Mouse (Mus musculus): ENCODE measurements around the gene Lztfl1.
A peak's percentile ranks its signal among the peaks of the same experiment; 100 is the strongest.
"Not testable (repeated sequence)": the region's sequence is repeated elsewhere in the genome, so short reads cannot be mapped to it uniquely, and the experiment has no call there.

The Lztfl1 gene

DNA sequence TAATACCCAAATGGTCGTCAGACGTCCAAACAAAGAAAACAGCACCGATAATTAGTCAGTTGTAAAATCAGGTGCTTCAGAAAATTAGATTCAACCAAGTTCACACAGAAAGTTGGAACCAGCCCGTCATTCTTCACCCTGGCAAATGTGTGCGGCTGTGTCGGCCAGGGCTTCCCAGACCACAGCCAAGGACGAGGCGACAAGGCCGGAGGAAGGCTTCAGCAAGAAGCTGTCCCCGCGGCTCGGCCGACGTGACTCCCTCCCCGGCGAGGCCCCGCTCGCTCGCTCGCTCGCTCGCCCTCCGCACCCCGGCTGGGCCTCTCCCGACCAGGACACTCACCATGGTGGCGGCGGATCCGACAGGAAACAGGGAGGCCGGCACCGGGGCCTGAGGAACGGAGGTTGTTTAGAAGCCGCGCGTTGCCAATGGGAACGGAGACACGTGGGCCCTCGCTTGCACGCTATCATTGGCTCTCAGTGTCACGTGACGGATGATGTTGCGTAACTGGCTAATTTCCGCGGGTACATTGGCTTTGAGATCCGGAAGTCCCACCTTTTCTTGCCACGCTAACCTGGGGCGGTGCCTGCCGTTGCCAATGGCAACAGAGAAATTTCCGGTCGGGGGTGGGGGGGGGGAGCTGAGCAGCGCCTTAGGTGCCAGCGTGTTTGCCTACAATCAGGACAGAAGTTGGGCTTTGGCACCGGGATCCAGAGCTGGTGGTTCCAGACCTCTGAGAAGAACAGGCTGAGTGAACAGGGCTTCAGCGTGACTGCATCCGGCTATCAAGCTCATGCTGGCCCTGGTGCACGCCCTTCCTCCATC lies at the start of gene Lztfl1:
TSS of gene Lztfl1 (minus strand) at position 512 of the 823 bp plus-strand sequence.
- peak; percentile 93 to 96 for DNase-seq (ENCODE audit: low spot score in 2 of 2)

DNA sequence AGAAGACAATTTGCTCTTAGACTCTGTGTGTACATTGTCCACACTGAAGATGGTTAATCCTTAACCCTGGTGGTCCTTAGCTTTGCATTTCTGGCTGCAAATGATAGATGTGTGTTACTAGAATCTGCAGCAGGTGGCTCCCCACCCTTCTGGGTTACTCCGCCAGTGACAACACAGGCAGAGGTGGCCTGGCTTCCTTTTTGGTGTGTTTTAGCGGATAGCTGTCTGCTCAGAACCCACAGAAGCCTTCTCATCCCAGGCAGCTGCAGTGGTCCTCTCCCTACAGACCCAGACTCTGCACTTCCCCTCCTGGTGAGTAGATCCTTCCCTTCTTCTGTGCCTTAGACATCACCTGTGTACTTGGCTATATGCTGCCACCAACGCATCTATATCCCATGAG lies 49.5 kb upstream of the Lztfl1 start:
- DNase-seq (ENCODE audit: low spot score in 2 of 2): no peak

DNA sequence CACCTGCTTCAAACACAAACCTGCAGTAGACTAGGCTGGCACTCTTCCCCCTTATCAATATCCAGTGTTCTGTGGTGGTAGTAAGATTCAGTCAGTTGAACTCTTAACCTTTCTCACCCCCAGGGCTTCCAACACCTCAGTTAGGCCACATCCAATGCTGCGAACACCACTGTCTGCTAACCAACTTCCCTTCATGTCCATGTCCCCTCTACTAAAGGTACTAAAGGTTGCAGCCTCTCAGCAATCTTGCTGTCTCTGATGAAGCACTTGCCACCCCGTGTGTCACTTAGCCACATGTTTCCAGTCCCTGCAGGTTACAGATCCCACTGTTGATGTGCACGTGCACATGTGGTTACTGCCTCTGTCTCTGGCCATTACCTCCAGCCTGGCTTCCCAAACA lies 46.3 kb upstream of the Lztfl1 start:
- no peak for DNase-seq (ENCODE audit: low spot score in 2 of 2)

DNA sequence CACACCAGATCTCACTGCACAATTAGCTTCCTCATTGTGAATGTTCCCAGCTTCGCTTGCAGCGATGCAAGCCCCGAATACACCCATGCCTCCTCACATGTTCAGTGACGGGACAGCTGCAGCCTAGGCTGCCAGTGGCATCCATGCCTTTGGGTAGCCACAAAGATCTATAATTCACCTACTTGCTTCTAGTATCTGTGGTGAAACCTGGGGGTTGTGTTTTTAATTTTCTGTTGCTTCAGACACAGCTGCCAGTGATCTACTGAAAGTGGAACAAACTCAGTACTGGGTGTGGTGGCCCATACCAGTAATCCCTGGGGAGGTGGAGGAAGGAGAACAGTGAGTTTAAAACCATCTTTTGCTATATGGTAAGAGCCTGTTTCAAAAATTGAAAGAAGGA lies 45.4 kb upstream of the Lztfl1 start:
- DNase-seq (ENCODE audit: low spot score in 2 of 2): peak; percentile 77 to 82

DNA sequence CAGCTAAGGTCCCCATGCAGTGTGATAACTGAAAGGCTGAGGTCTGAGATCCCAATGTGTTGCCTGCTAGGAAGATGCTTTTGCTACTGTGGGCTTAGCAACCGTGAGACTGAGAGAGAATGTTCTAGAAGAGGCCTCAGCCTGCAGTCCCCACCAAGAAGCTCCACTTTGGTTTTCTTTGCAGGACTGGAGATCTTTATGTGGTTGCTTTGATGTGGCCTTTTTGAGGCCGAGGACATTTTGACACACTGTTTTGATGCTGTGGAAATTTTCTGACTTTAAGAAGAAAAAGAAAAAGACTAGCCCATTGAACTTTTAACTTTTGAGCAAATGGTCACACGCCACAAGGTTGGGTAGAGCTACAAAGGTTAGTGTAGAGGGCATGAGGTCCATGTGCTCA lies 43.3 kb upstream of the Lztfl1 start:
- no peak for DNase-seq (ENCODE audit: low spot score in 2 of 2)

DNA sequence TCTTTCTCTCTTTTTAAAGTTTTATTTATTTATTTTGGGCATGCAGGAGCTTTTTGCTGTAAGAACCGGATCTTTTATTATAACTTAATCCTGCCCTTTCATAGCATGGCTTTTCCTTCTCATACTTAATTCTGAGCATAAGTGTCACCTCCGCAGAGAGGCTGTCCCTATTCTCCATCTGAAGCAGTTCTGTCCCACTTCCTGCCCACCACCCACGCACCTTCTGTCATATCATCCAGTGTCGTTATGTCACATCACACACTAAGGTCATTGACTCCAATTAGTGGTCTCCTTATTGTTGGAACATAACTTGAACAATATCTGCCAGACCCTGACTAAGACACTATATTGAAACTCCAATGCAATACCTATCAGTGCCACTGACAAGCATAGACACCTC lies 41.1 kb upstream of the Lztfl1 start:
- DNase-seq (ENCODE audit: low spot score in 2 of 2): no peak

DNA sequence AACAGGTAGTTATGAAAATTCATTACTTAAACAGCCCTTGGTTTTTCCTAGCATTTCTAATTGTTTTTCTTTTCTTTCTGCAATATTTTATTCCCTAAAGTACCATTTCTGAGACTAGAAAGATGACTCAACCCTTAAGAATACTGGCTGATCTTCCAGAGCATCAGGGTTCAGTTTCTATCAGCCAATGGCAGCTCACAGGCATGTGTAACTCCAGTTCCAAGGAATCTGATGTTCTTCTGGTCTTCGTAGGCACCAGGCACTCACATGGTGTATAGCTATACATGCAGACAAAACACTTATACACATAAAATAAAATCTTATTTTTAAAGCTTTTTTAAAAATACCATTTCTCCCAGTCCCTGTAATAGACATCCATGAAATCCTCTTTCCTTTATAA lies 40.7 kb upstream of the Lztfl1 start:
- DNase-seq (ENCODE audit: low spot score in 2 of 2): no peak

DNA sequence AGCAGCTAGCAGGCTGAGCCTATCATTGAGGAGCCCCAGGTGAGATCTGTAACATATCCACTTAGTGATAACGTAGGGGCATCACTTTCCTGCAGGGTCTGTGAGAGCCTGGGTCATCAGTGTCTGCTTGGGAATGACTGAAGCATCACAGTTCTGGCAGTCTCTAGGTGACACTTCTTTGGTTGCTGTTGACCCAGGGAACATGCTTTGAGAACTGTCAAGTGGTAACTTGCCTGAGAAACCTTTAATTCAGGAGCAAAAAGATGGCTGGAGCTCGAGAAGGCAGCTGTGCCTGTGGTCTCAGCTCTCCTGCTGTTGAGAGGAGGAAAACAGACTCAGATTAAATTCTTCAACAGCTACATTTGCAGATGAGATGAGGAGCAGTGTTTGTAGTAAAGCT lies 39.8 kb upstream of the Lztfl1 start:
- DNase-seq (ENCODE audit: low spot score in 2 of 2): no peak

DNA sequence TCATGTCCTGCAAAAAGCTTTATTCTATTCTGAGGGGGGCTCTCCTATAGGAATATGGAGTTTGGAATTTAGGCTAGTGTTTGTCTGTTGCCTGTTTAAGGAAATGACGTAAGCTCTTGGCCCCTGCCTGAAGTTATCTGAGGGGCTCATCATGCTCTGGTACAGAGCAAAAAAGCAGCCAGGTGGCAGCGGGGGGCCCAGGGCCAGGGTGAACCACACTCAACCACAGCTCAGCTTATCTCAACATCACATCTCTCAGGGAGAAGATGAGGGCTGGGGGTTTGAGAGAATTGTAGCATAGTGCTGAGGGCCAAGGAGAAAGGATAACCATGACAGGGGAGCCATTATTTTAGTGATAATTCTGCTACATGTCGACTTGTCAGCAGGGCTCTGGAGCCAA lies 39.3 kb upstream of the Lztfl1 start:
- DNase-seq (ENCODE audit: low spot score in 2 of 2): peak in 1 of 2 experiments; percentile 11

DNA sequence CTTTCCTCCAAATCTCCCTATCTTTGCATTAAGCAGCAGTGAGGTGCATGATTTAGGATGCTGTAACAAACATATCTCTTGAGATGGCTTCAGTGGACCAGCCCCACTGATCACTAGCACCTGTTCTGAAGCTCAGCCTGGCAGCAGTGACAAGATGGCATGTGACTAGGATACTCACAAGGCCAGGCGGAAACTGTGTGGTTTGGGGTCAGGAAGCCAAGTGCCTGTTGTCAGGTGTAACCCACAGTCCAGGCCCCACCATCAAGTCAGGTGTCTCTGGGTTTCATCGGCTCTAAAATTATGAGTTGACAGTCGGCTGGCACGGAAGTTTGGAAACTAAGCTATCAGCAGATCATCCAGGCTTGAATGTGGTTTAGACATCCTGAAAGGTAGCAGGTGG lies 36.8 kb upstream of the Lztfl1 start:
- peak; percentile 79 to 81 for DNase-seq (ENCODE audit: low spot score in 2 of 2)

DNA sequence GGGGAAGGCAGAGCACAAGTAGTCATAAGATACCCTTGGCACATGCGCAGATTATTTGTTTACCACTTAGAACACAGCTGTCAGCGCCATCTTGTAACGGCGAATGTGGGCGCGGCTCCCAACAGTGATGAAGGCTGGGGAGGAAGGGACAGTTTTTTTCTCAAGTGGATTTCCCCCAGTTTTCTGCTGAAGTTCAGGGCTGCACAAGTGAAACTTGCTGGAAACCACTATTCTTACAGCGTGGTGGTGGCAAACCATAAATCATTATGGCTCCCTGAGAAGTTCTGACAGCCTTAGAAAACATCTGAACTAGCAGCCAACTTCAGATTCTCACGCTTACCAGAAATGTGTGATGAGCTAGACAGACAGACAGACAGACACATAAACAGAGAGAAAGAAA lies 32.2 kb upstream of the Lztfl1 start:
- DNase-seq (ENCODE audit: low spot score in 2 of 2): not testable (repeated sequence)

DNA sequence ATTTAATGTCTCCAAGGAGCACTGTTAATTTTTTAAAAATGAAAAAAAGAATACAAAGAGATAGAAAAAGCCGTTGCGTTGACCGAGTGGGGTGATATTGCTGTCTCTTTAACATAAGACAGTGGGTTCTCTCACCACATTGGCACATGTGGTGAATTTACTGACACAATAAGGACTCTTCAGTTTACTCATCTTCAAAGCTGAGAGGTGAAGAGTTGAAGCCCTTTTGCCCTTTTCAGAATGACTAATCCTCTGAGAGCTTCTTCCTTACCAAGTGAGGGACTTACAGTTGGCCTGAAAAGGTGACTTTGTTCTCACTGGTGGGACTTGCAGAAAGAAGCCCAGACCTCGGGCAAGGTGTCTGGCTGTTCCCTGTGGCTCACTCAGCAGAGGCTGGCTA lies 23.3 kb upstream of the Lztfl1 start:
- no peak for DNase-seq (ENCODE audit: low spot score in 2 of 2)

DNA sequence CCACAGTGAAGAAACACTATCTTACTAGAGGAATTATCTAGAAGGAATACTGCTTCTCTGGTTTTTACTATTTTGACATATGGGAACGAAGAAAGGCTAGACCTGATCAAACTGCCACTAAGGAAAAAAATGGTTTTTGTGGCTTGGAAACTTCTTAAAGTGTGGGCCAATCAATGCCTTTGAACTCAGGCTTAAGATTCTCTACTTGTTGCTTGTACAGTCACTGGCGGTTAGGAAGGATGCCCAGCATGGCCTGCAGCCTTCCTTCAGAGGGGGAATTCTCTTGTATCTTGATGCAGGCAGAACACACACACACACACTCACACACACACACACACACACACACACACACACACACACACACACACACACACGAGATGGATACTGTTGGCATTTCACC lies 16.6 kb upstream of the Lztfl1 start:
- DNase-seq (ENCODE audit: low spot score in 2 of 2): no peak

DNA sequence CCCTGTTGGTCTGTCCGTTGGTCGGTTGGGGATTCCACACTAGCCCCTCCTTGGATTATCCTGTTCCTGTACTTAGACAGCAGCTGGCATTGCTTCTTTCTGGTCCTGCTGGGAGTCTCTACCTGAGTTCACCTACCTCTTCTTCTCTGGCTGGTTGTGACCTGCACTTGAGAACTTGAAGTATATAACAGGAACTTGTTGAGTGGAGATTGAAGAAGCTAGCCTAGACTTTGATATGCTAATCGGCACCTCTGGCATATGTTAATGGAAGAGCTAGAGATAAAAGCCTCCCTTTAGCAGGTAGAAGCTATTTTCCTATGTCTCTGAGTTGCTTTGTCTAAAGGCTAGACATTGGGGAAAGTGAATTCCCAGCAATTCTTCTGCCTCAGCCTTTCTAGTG lies 13.8 kb upstream of the Lztfl1 start:
- DNase-seq (ENCODE audit: low spot score in 2 of 2): no peak

DNA sequence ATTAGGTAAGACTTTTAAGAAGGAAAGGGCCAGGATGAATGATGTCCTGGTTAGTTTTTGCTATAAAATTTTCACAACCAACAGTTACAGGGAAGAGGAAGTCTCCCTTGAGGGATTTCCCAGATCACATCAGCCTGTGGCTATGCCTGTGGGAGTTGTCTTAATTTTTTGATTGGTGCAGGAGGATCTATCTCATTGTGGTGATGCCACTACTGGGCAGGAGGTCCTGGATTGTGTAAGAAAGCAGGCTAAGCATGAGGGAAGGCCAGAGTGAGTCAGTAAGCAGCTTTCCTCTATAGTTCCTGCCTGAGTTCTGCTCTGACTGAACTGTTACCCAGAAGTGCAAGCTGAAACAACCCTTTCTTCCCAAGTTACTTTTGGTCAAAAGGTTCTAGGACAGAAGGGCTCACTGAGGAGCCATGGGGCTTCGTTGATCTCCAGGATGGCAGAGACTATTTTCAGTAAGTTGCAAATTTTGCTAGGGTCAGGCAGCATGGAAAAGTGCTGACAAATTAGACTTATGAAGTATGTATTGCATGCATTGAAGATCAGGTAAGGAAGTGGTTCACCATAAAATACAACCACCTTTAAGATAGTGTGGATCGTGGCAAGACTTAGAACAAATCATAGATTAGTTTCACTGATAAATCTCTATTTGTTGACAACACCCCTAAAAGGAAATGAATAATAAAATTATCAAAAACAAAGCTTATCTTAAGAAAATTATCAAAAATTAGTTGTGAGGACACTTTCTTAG lies 5.4 kb upstream of the Lztfl1 start:
- no peak for DNase-seq (ENCODE audit: low spot score in 2 of 2)

DNA sequence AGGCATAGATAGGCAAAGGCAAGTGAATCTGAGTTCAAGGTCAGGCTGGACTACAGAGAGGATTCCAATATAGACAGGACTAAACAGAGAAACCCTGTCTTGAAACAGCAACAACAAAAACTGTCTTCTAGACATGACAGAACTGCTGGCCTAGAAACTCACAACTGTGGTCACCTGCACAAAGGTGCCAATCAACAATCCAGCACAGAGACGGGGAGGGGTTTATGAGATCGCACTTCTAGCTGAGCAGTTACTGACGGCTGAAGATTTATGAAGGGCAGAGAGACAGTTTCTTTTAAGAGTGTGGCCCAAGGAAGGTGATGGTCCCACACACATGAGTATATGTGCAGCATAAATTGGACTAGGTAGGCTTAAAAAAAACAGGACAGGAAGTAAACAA lies 1.2 kb downstream of the Lztfl1 start:
- no peak for DNase-seq (ENCODE audit: low spot score in 2 of 2)

DNA sequence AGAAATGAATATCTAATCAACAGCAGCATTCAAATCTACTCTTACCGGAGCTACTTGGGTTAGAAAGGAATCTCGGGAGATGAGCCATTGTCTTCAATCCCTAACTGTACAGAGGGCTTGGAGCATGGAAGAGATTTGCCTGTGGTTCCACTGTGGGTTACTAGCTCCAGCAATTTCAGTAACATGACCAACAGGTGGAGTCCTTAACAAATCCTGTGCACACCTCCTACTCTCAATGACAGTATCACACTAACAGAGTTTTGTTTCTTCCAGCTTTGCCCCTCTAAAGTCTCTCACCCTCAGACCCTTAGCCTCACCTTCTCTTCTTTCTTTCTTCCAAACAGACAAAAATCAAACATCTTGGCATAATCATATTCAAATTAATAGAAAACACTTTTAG lies 4.4 kb downstream of the Lztfl1 start:
- DNase-seq (ENCODE audit: low spot score in 2 of 2): no peak

DNA sequence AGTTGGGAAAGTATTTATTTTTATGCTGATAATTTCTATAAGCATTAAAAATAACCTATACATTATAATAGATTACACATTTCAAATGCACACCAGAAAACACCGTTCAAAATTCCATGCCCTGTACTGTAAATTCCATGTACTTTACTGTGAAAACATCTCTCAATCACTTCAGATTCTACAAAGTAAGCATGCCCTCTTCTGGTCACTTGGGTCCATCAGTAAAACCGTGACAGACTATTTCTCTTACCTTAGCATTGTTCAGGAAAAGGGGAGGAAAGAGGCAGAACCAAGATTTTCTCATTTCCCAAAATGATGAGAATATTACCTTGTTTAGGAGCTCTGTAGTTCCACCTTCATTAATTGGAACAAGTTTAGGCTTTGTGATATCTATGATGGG lies 8.3 kb downstream of the Lztfl1 start:
- DNase-seq (ENCODE audit: low spot score in 2 of 2): no peak

DNA sequence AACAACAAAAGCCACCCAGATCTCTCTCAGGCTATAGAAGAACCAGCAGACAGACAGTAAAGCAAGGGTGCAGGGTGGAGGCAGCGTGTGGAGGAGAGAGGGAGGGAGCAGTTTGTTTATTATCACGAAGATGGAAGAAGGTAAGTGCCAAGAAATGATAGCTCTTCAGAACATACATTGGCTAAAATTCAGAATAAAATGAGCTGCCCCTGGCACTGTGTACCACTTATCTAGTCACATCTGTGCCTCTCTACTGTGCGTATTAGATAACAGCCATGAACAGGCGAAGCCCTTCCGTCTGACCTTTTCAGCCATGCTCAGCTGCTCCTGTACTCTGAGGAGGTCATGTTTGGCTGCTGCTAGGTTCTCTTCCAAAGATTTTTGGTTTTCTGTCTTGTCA lies 15.7 kb downstream of the Lztfl1 start:
- DNase-seq (ENCODE audit: low spot score in 2 of 2): peak; percentile 6 to 41

DNA sequence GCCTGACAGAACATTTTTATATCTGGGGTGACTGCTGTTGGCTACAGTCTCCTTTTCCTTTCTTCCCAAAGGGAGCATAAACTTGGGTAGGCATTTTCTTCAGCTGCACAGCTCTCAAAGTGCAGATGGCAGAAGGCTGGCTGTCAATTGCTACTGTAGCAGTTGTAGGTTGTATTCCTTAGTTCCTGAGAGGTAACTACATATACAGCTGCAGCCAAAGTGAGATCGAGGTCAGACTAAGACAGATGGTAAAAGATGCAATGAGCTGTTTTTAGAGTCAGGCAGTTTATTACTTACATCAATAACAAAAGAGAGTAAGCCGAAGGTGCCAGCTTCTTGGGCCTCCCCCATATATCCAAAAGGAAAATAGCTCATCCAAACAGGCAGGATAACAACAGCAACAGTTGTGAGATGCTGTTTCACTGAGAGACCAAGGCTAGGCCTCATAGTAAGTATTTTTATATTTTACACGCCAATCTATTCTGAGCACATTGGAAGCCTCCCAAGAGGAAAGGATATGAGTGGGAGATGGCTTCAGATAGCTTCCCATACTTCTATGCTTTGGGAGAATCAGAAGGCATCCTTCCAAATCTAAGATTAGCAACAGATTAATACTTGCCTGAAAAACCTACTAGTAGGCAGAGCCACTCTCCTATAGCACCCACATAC lies 21.7 kb downstream of the Lztfl1 start:
- DNase-seq (ENCODE audit: low spot score in 2 of 2): no peak

DNA sequence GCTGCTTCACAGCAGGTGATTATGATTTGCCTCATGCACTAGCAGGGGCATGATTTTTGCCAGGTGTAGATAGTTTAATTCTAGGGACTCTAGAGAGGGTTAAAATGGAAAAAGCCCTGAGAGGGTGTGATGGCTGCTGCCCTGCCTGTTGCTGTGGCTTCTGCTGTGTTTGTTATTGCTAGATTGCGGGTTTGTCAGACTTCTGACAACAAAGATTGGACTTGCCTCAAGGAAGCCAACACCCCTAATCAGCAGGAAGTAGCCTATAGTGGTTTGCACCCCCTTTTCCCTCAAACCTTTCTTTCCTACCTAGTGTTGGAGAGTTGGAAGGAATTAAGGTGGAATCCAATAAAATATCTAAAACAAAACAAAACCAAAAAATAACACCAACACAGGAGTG lies 29.3 kb downstream of the Lztfl1 start:
- DNase-seq (ENCODE audit: low spot score in 2 of 2): no peak

DNA sequence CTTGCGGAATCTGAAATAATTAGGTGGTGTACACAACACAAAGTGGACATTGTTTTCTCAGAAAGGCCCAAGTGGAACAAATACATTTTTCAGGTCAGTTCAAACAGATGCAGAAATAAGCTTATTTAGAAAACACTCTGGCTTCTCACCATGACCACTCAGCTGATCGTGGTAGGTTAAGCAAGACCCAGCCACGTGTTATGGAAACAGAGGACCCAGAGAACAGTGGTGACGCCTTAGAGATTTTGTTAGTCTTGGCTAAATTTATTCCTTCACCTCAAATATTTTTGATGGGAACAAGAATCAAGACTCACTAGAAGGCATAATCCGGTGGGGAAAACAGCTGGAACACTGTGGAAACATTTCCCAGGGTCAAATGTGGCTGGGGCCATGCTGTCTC lies 31.3 kb downstream of the Lztfl1 start:
- DNase-seq (ENCODE audit: low spot score in 2 of 2): no peak

DNA sequence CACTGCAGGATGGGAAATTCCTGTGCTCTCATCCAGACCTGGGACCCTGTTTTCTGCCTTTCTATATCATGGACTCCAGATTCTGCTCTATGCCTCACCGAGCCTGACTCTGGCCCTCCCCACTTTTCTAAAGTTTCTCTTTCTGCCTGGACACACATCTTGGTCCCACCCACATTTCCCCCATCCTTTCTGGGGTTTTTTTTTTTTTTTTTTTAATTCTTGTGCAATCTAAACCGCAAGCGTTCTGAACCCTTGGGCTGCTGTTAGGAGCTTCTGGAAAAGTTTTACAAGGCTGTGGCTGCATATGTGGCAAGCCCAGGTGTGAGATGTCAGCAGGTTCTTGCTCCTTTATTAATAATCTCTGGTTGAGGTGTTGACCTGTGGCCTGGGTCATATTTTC lies 33.8 kb downstream of the Lztfl1 start:
- DNase-seq (ENCODE audit: low spot score in 2 of 2): no peak
